Mouse (Mus musculus) spleen, adult 2 months (tissue): ENCODE measurements at regions not wholly inside any gene's neighbourhood (a gene's known extent, or its start where the extent isn't known, plus 50 kb on each side); places are given as distances from the start of the nearest gene placed in this dataset.

Experiments
- CTCF ChIP-seq: fragments of 200-500 bp; IDR thresholded peaks from 2 replicates; pipeline ENCODE4 v1.5.1; 2011; ENCODE audit warnings: mild to moderate bottlenecking, inconsistent platforms; ENCODE audit not compliant: insufficient read depth, insufficient read length, insufficient replicate concordance; ENCODE audit errors: extremely low read depth
- POLR2A ChIP-seq: fragments of 200-500 bp; IDR thresholded peaks from 2 replicates; pipeline ENCODE4 v1.6.1; 2011; ENCODE audit warnings: low read depth, low read length, inconsistent platforms

GRCm38 (mm10) chr6:145310601-145311000 lies 60.6 kb upstream of the Kras start:
- TF ChIP-seq CTCF = no peak
- no peak for TF ChIP-seq POLR2A
